Mouse (Mus musculus) neural tube, embryonic 15.5 days (tissue): ENCODE measurements around the gene Olfr1002. TPM values are rescaled to one million over a fixed set of nuclear protein-coding genes. Genes with fewer than 3 reads are reported as not detected.
"Not testable (repeated sequence)": the region's sequence is repeated elsewhere in the genome, so short reads cannot be mapped to it uniquely, and the experiment has no call there.

Experiments
- ATAC-seq: fragments of 200-750 bp; cut with Nextera tagmentation; 2 replicates; pipeline ENCODE4 v1.8.0; 2017; ENCODE audit warnings: mild to moderate bottlenecking, moderate TSS enrichment, moderate library complexity; ENCODE audit not compliant: low FRiP score
- H3K27ac ChIP-seq: fragments of 300-500 bp; sonication (generic); replicated peaks from 2 replicates; pipeline ENCODE4 v1.5.1; 2015; ENCODE audit warnings: mild to moderate bottlenecking, inconsistent platforms
- H3K27me3 ChIP-seq: fragments of 300-500 bp; sonication (generic); replicated peaks from 2 replicates; pipeline ENCODE4 v1.6.1; 2015; ENCODE audit warnings: inconsistent platforms
- H3K36me3 ChIP-seq: fragments of 300-500 bp; sonication (generic); 2 replicates; pipeline ENCODE4 v1.6.1; 2015; ENCODE audit warnings: inconsistent platforms
- H3K4me1 ChIP-seq: fragments of 300-500 bp; sonication (generic); 2 replicates; pipeline ENCODE4 v1.6.1; 2015; ENCODE audit warnings: inconsistent platforms
- H3K4me2 ChIP-seq: fragments of 300-500 bp; sonication (generic); 2 replicates; pipeline ENCODE4 v1.6.1; 2015; ENCODE audit warnings: inconsistent platforms, mild to moderate bottlenecking, moderate library complexity
- H3K4me3 ChIP-seq: fragments of 300-500 bp; sonication (generic); replicated peaks from 2 replicates; pipeline ENCODE4 v1.5.1; 2015; ENCODE audit warnings: mild to moderate bottlenecking, inconsistent platforms
- H3K9ac ChIP-seq: fragments of 300-500 bp; sonication (generic); replicated peaks from 2 replicates; pipeline ENCODE4 v1.6.1; 2015; ENCODE audit warnings: mild to moderate bottlenecking, inconsistent platforms
- H3K9me3 ChIP-seq: fragments of 300-500 bp; sonication (generic); replicated peaks from 2 replicates; pipeline ENCODE4 v1.6.1; 2016; ENCODE audit warnings: inconsistent platforms
- WGBS: fragments of 180-500 bp; shearing (Covaris S2); methylation state at CpG from one replicate; pipeline ENCODE4 v1.1.7; 2015; ENCODE audit warnings: mixed read lengths; 5-methylcytosine and 5-hydroxymethylcytosine counted together
- polyA plus RNA-seq: library from polyadenylated mRNA; unstranded; fragments of >200 nt; fragmentation: Nextera tagmentation; extraction: Ambion mirVana; gene quantifications from 2 replicates; pipeline ENCODE4 v1.2.1, GENCODE M21; 2015

Gene Olfr1002
- not detected in 2 replicates for polyA plus RNA-seq

- 92% methylated on average over 1 of the region's 1 CpGs for WGBS
- Histone ChIP-seq H3K9me3 (no peaks in the 10 kb centered on the region), H3K4me3 (no peak within 1 kb of the TSS), H3K4me2 (no peak within 1 kb of the TSS), H3K4me1 (no peaks in the 10 kb centered on the region), H3K36me3 (no peaks in the 10 kb centered on the region), H3K27me3 (no peaks in the 10 kb centered on the region), H3K27ac (no peak within 1 kb of the TSS), H3K9ac (no peak within 1 kb of the TSS)
- ATAC-seq, result no peak
Observed at GRCm38 (mm10) chr2:85650604-85651003, at the start of gene Olfr1002. Olfr1002 (minus strand) TSS chr2:85650704.

- ATAC-seq, result no peak
- Histone ChIP-seq H3K27me3 (no peaks in the 10 kb centered on the region), H3K9ac (no peak within 1 kb of the TSS), H3K36me3 (no peaks in the 10 kb centered on the region), H3K4me2 (no peak within 1 kb of the TSS), H3K27ac (no peak within 1 kb of the TSS), H3K4me3 (no peak within 1 kb of the TSS), H3K4me1 (no peaks in the 10 kb centered on the region), H3K9me3 (no peaks in the 10 kb centered on the region)
Observed at GRCm38 (mm10) chr2:85689131-85689530, 38.6 kb upstream of the Olfr1002 start, which contains the start of gene Olfr1008. Olfr1008 (plus strand) TSS chr2:85689431.

- Histone ChIP-seq H3K4me1 (no peaks in the 10 kb centered on the region), H3K36me3 (no peaks in the 10 kb centered on the region), H3K9me3 (no peaks in the 10 kb centered on the region), H3K9ac (no peak within 1 kb of the TSS), H3K27ac (no peak within 1 kb of the TSS), H3K27me3 (no peaks in the 10 kb centered on the region), H3K4me3 (no peak within 1 kb of the TSS), H3K4me2 (no peak within 1 kb of the TSS)
- no peak for ATAC-seq
Observed at GRCm38 (mm10) chr2:85678667-85679066, 28.2 kb upstream of the Olfr1002 start, which contains the start of gene Olfr1006. Olfr1006 (minus strand) TSS chr2:85678767.

- not testable (repeated sequence) for ATAC-seq, H3K27ac ChIP-seq, H3K9ac ChIP-seq, H3K4me1 ChIP-seq, H3K4me3 ChIP-seq, H3K27me3 ChIP-seq, H3K9me3 ChIP-seq, H3K4me2 ChIP-seq, H3K36me3 ChIP-seq
Observed at GRCm38 (mm10) chr2:85664355-85664754, 13.9 kb upstream of the Olfr1002 start, which contains the start of gene Olfr154. Olfr154 (minus strand) TSS chr2:85664455.

- Histone ChIP-seq H3K27me3 (no peaks in the 10 kb centered on the region), H3K4me1 (no peaks in the 10 kb centered on the region), H3K9me3 (no peaks in the 10 kb centered on the region), H3K4me3 (no peak within 1 kb of the TSS), H3K36me3 (no peaks in the 10 kb centered on the region), H3K27ac (no peak within 1 kb of the TSS), H3K4me2 (no peak within 1 kb of the TSS), H3K9ac (no peak within 1 kb of the TSS)
- no peak for ATAC-seq
- WGBS, result 70% methylated on average over 1 of the region's 1 CpGs
Observed at GRCm38 (mm10) chr2:85611803-85612202, 38.7 kb downstream of the Olfr1002 start, which contains the start of gene Olfr1000. Olfr1000 (minus strand) TSS chr2:85611903.

Other genes starting within 250 kb of the Olfr1002 start
- gene Olfr992, start 241.2 kb downstream of the Olfr1002 start, polyA plus RNA-seq, result not detected in 2 replicates
- not detected in 2 replicates for gene Olfr993, start 235.8 kb downstream of the Olfr1002 start, polyA plus RNA-seq
- gene Olfr994, start 214.3 kb downstream of the Olfr1002 start, polyA plus RNA-seq, result not detected in 2 replicates
- gene Olfr995, start 207.1 kb downstream of the Olfr1002 start, polyA plus RNA-seq, result not detected in 2 replicates
- gene 4833423E24Rik, start 131.7 kb downstream of the Olfr1002 start, polyA plus RNA-seq, result 0.29 and 0.88 TPM in 2 replicates
- not detected in 2 replicates for gene Olfr996, start 71.5 kb downstream of the Olfr1002 start, polyA plus RNA-seq
- gene Olfr998, start 61.8 kb downstream of the Olfr1002 start, polyA plus RNA-seq, result not detected in 2 replicates
- gene Olfr1000, start 38.8 kb downstream of the Olfr1002 start, polyA plus RNA-seq, result not detected in 2 replicates
- not detected in 2 replicates for gene Olfr154, start 13.8 kb upstream of the Olfr1002 start, polyA plus RNA-seq
- gene Olfr1006, start 28.1 kb upstream of the Olfr1002 start, polyA plus RNA-seq, result not detected in 2 replicates
- gene Olfr1008, start 38.7 kb upstream of the Olfr1002 start, polyA plus RNA-seq, result not detected in 2 replicates
- not detected in 2 replicates for gene Olfr1009, start 64.7 kb upstream of the Olfr1002 start, polyA plus RNA-seq
- gene Olfr1012, start 112.1 kb upstream of the Olfr1002 start, polyA plus RNA-seq, result not detected in 2 replicates
- not detected in 2 replicates for gene Olfr1013, start 116.4 kb upstream of the Olfr1002 start, polyA plus RNA-seq
- not detected in 2 replicates for gene Olfr1014, start 122.0 kb upstream of the Olfr1002 start, polyA plus RNA-seq
- not detected in 2 replicates for gene Olfr1015, start 131.3 kb upstream of the Olfr1002 start, polyA plus RNA-seq
- not detected in 2 replicates for gene Olfr1016, start 151.8 kb upstream of the Olfr1002 start, polyA plus RNA-seq
- not detected in 2 replicates for gene Olfr1018, start 167.8 kb upstream of the Olfr1002 start, polyA plus RNA-seq
- gene Olfr1019, start 194.8 kb upstream of the Olfr1002 start, polyA plus RNA-seq, result not detected in 2 replicates
- gene Olfr1020, start 196.3 kb upstream of the Olfr1002 start, polyA plus RNA-seq, result not detected in 2 replicates
- not detected in 2 replicates for gene Olfr1022, start 217.9 kb upstream of the Olfr1002 start, polyA plus RNA-seq
- not detected in 2 replicates for gene Olfr1023, start 234.9 kb upstream of the Olfr1002 start, polyA plus RNA-seq